Mouse (Mus musculus): ENCODE data around the gene Hoxa7.

- TF ChIP-seq POLR2A (IDR thresholded peaks at IDR 0.05; ENCODE audit: borderline replicate concordance, low read depth, low read length) = no peak
- TF ChIP-seq CTCF (IDR thresholded peaks at IDR 0.05; ENCODE audit: low read depth, low read length) = no peak
Measured at GRCm38 (mm10) chr6:52177806-52178205, 43.8 kb downstream of the Hoxa7 start.
